Mouse (Mus musculus): ENCODE results near the gene Fam207a.

GRCm38 (mm10) chr10:77465902-77466301 is 49.7 kb downstream of the Fam207a start:
- TF ChIP-seq CTCF (IDR thresholded peaks at IDR 0.05; ENCODE audit: low read depth) (no peak), EP300 (IDR thresholded peaks at IDR 0.05; ENCODE audit: low read depth) (no peak)
